Mouse (Mus musculus) T-helper 1 cell (primary cell): ENCODE data around the gene Mcee.

ENCODE experiments used
- in situ Hi-C: fragments of 300-600 bp; cut with MboI, MseI; formaldehyde crosslinking; loops from one replicate; pipeline ENCODE4 v1.15.1; 2025; ENCODE audit warnings: high pct_unique_total_duplicates

Mcee gene

GRCm38 (mm10) chr7:64424861-64425260 is 32.5 kb downstream of the Mcee start:
- in situ Hi-C loops, result loop anchor here (5.0 kb wide), 1 partner anchor 92 kb away; no protein-coding TSS in a partner anchor

GRCm38 (mm10) chr7:64439595-64440518 is 47.5 kb downstream of the Mcee start:
- in situ Hi-C loops, result loop anchor here (10.0 kb wide), 1 partner anchor 295 kb away; no protein-coding TSS in a partner anchor

- in situ Hi-C loops, result no loop called here
These were observed 48.1 kb downstream of the Mcee start for GRCm38 (mm10) chr7:64440519-64440918.

DNA sequence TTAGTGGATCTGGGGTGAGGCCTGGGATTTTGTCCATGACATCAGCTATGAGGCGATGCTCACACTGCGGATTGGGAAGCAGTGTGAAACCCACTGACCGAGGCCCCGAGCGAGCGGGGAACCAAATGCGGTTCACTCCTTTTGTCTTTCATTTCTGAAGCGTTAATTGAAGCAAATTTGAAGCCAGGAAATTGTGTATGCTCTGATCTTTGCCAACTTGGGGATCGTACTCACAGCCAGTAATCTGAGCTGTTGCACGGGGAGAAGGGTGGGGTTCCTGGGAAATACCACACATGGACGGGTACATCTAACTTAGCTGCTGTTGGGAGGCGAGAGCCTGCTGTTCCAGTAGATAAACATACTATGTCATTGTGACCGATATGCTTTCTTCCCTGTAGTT is 58.2 kb downstream of the Mcee start:
- in situ Hi-C loops, result no loop called here

DNA sequence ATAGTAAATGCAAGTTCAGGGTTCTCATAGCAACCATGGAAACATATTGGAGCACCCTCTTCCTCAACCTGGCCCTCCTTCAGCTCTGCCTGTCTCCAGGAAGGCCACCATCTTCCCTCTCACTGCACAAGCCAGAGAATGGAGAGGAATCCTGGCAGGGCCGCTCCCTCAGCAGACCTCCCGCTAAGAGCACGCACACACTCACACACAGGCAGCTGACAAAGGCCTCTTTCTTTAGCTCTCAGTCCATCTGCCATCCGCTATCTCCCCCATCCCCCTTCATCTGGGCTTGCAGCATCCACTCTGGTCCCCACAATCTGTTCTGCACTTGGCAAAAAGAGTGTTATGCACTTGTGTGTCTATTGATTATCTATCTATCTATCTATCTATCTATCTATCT is 59.0 kb downstream of the Mcee start:
- in situ Hi-C loops, result no loop called here

DNA sequence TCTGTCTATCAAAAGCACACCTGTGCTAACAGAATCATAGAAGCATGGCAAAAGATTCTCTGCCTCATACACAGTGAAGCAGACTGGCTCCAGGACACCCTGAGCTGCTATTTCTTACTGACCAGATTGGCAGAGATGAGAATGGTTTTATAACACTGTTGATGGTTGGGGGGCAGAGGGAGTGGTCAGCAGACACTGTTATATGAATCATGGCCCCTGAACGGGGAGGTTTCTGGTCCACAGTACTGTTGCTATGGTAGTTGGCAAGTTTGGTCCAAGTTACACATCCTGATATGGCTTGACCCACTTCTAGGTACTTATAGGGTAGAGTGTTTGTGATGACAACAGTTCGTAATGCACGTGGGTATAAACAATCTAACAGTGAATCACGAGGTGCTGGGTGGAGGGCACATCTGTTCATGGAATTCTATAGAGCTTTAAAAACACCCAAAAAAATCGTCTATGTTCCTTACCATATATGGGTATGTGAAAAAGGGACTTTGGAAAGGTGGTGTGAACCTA is 59.5 kb downstream of the Mcee start:
- in situ Hi-C loops, result no loop called here

DNA sequence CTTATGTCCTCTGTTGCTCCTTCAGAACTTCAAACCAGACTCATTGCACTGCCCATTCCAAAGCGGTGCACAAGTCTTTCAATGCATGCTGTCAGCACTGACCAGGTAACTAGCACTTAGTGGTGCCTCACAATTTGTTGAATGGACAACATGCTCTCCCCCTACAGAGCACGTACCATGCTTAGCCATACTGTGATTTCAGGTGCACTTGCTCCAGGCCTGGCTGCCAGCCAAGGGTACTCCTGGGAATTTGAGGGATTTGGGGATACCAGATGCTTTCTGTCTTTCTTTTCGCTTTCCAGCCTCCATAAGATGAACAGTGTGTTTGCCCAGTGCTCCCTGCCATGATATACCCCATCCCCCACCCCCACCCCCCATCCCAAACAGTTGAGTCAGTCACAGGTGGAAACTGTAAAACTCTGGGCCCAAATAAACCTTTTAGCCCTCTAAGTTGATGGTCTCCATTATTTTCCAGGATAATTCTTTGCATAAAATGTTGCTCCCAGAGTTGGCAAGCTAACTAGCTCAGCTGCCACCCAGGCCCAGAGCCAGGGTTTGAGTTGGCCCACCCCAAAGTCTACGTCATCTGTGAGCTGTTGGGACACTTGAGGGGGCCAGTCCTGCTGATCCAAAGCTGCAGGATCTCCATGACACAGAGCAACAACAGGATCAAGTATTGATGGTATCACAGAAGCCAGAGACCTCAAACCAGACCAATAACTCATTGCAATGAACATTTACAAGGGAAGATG is 60.2 kb downstream of the Mcee start:
- in situ Hi-C loops, result no loop called here

GRCm38 (mm10) chr7:64456176-64456575 is 63.8 kb downstream of the Mcee start:
- in situ Hi-C loops, result no loop called here

DNA sequence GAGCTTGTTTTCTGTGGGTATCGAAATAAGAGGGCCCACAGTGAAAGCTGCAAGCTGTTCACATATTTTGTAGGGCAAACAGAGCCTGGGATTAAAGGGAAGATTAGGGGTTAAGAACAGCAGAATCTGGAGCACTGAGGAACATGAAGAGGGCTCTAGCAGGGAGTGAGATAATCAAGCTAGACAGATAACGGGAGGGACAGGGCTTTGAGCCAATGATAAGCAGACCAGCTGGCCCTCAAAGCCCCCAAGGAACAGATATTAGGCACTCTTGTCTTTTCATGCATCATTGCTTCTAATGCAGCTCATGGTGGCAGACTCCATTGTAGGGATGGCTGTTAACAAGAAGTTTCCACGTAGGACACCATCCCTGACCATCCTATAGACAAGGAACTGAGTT is 64.3 kb downstream of the Mcee start:
- in situ Hi-C loops, result no loop called here

DNA sequence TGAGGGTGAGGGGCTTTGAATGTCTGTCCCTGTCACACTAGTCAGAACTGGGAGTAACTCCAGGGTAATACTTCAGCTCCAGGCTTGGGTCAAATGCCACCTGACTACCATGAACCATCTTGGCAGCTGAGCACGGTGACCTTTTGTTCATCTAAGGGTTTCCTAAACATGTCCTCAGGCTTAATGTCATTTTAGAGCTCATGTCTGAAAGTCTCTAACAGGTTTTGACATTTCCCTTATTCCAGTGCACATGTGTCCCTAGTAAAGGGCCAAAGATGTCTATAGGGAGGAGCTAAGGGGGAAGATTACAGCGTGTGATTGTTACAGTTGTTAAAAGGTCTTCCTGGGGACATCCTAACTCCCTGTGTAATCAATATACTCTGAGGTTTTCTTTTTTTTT is 65.4 kb downstream of the Mcee start:
- in situ Hi-C loops, result no loop called here
